Mouse (Mus musculus) embryonic facial prominence, embryonic 12.5 days (tissue): ENCODE results near the gene Rnf152. TPM values are rescaled to one million over a fixed set of nuclear protein-coding genes. Genes with fewer than 3 reads are reported as not detected.

Experiments
- ATAC-seq: fragments of 200-750 bp; cut with Nextera tagmentation; 2 replicates; pipeline ENCODE4 v1.8.0; 2017; ENCODE audit not compliant: insufficient number of reproducible peaks, insufficient read depth, low FRiP score, low TSS enrichment
- H3K27ac ChIP-seq: fragments of 300-500 bp; sonication (generic); 2 replicates; pipeline ENCODE4 v1.5.1; 2016; ENCODE audit warnings: mild to moderate bottlenecking
- H3K27me3 ChIP-seq: fragments of 300-500 bp; sonication (generic); 2 replicates; pipeline ENCODE4 v1.6.1; 2016; ENCODE audit warnings: mild to moderate bottlenecking, moderate library complexity
- H3K36me3 ChIP-seq: fragments of 300-500 bp; sonication (generic); 2 replicates; pipeline ENCODE4 v1.6.1; 2016; ENCODE audit warnings: mild to moderate bottlenecking
- H3K4me1 ChIP-seq: fragments of 300-500 bp; sonication (generic); 2 replicates; pipeline ENCODE4 v1.6.1; 2016
- H3K4me2 ChIP-seq: fragments of 300-500 bp; sonication (generic); replicated peaks from 2 replicates; pipeline ENCODE4 v1.6.1; 2016; ENCODE audit warnings: mild to moderate bottlenecking, moderate library complexity
- H3K4me3 ChIP-seq: fragments of 300-500 bp; sonication (generic); 2 replicates; pipeline ENCODE4 v1.5.1; 2016; ENCODE audit warnings: mild to moderate bottlenecking
- H3K9ac ChIP-seq: fragments of 300-500 bp; sonication (generic); 2 replicates; pipeline ENCODE4 v1.6.1; 2016; ENCODE audit warnings: mild to moderate bottlenecking, moderate library complexity
- H3K9me3 ChIP-seq: fragments of 300-500 bp; sonication (generic); 2 replicates; pipeline ENCODE4 v1.6.1; 2016; ENCODE audit warnings: mild to moderate bottlenecking, moderate library complexity
- WGBS: fragments of 180-500 bp; shearing (Covaris S2); methylation state at CpG from one replicate; pipeline ENCODE4 v1.1.7; 2016; 5-methylcytosine and 5-hydroxymethylcytosine counted together
- polyA plus RNA-seq: library from polyadenylated mRNA; unstranded; fragments of >200 nt; fragmentation: Nextera tagmentation; extraction: Ambion mirVana; gene quantifications from 2 replicates; pipeline ENCODE4 v1.2.1, GENCODE M21; 2016

The Rnf152 gene
- polyA plus RNA-seq, 1 experiment from 2014 or later: 0.93 TPM

- no peak overlapping the region for H3K4me3 ChIP-seq
Measured at GRCm38 (mm10) chr1:105340943-105341342, 15.6 kb downstream of the Rnf152 start.

GRCm38 (mm10) chr1:105337397-105337796 lies 19.1 kb downstream of the Rnf152 start:
- H3K4me2 ChIP-seq: no peak overlapping the region
- H3K27ac ChIP-seq: no peak overlapping the region
- no peak for ATAC-seq
- no peaks in the 10 kb centered on the region for H3K36me3 ChIP-seq
- no peaks in the 10 kb centered on the region for H3K27me3 ChIP-seq
- H3K9ac ChIP-seq: no peak overlapping the region
- H3K4me3 ChIP-seq: no peak overlapping the region
- WGBS: 71% methylated on average over 4 of the region's 4 CpGs
- no peaks in the 10 kb centered on the region for H3K9me3 ChIP-seq
- no peaks in the 10 kb centered on the region for H3K4me1 ChIP-seq

More at GRCm38 (mm10) chr1:105340943-105341342, 15.6 kb downstream of the Rnf152 start:
- H3K4me2 ChIP-seq: no peak overlapping the region
- no peak overlapping the region for H3K9ac ChIP-seq
- no peaks in the 10 kb centered on the region for H3K9me3 ChIP-seq
- H3K27me3 ChIP-seq: no peaks in the 10 kb centered on the region
- no peak for ATAC-seq
- H3K36me3 ChIP-seq: no peaks in the 10 kb centered on the region
- no peak overlapping the region for H3K27ac ChIP-seq
- no peaks in the 10 kb centered on the region for H3K4me1 ChIP-seq

- Histone ChIP-seq H3K27me3 (no peaks in the 10 kb centered on the region), H3K4me2 (no peak overlapping the region)
Measured at GRCm38 (mm10) chr1:105336096-105336495, 20.4 kb downstream of the Rnf152 start.

GRCm38 (mm10) chr1:105332087-105332731 lies 24.3 kb downstream of the Rnf152 start:
- H3K27ac ChIP-seq: no peak overlapping the region
- WGBS: 89% methylated on average over 8 of the region's 8 CpGs
- no peaks in the 10 kb centered on the region for H3K4me1 ChIP-seq
- H3K4me2 ChIP-seq: no peak overlapping the region
- H3K9ac ChIP-seq: no peak overlapping the region
- no peaks in the 10 kb centered on the region for H3K9me3 ChIP-seq
- H3K36me3 ChIP-seq: no peaks in the 10 kb centered on the region
- no peak for ATAC-seq
- H3K4me3 ChIP-seq: no peak overlapping the region
- H3K27me3 ChIP-seq: no peaks in the 10 kb centered on the region

More at GRCm38 (mm10) chr1:105336096-105336495, 20.4 kb downstream of the Rnf152 start:
- ATAC-seq: no peak
- no peaks in the 10 kb centered on the region for H3K9me3 ChIP-seq
- H3K27ac ChIP-seq: no peak overlapping the region
- no peaks in the 10 kb centered on the region for H3K4me1 ChIP-seq
- H3K36me3 ChIP-seq: no peaks in the 10 kb centered on the region
- H3K4me3 ChIP-seq: no peak overlapping the region
- 88% methylated on average over 5 of the region's 5 CpGs for WGBS
- no peak overlapping the region for H3K9ac ChIP-seq

- Histone ChIP-seq H3K9me3 (no peaks in the 10 kb centered on the region), H3K4me2 (no peak overlapping the region), H3K27me3 (no peaks in the 10 kb centered on the region), H3K4me3 (no peak overlapping the region), H3K9ac (no peak overlapping the region), H3K36me3 (no peaks in the 10 kb centered on the region), H3K27ac (no peak overlapping the region), H3K4me1 (no peaks in the 10 kb centered on the region)
- WGBS: 75% methylated on average over 5 of the region's 5 CpGs
- ATAC-seq: no peak
Measured at GRCm38 (mm10) chr1:105331605-105332004, 24.9 kb downstream of the Rnf152 start.

GRCm38 (mm10) chr1:105330581-105331320 lies 25.8 kb downstream of the Rnf152 start:
- Histone ChIP-seq H3K27me3 (no peaks in the 10 kb centered on the region), H3K27ac (no peak overlapping the region), H3K9ac (no peak overlapping the region), H3K4me3 (no peak overlapping the region), H3K4me2 (no peak overlapping the region), H3K4me1 (no peaks in the 10 kb centered on the region), H3K36me3 (no peaks in the 10 kb centered on the region), H3K9me3 (no peaks in the 10 kb centered on the region)
- no peak for ATAC-seq
- 79% methylated on average over 5 of the region's 5 CpGs for WGBS

GRCm38 (mm10) chr1:105327789-105328188 lies 28.7 kb downstream of the Rnf152 start:
- H3K9ac ChIP-seq: no peak overlapping the region
- 100% methylated on average over 1 of the region's 1 CpGs for WGBS
- ATAC-seq: no peak

GRCm38 (mm10) chr1:105324636-105325035 lies 31.9 kb downstream of the Rnf152 start:
- WGBS: 69% methylated on average over 4 of the region's 4 CpGs
- Histone ChIP-seq H3K27me3 (no peaks in the 10 kb centered on the region), H3K4me2 (no peak overlapping the region)

More at GRCm38 (mm10) chr1:105327789-105328188, 28.7 kb downstream of the Rnf152 start:
- Histone ChIP-seq H3K4me1 (no peaks in the 10 kb centered on the region), H3K27me3 (no peaks in the 10 kb centered on the region), H3K36me3 (no peaks in the 10 kb centered on the region), H3K27ac (no peak overlapping the region), H3K9me3 (no peaks in the 10 kb centered on the region), H3K4me3 (no peak overlapping the region), H3K4me2 (no peak overlapping the region)

GRCm38 (mm10) chr1:105314010-105314800 lies 42.3 kb downstream of the Rnf152 start:
- no peak for ATAC-seq
- no peaks in the 10 kb centered on the region for H3K9me3 ChIP-seq
- H3K27ac ChIP-seq: no peak overlapping the region
- H3K9ac ChIP-seq: no peak overlapping the region
- H3K4me3 ChIP-seq: no peak overlapping the region
- no peaks in the 10 kb centered on the region for H3K36me3 ChIP-seq
- H3K27me3 ChIP-seq: no peaks in the 10 kb centered on the region
- 70% methylated on average over 3 of the region's 3 CpGs for WGBS
- peaks cover 8% of the 10 kb centered on the region; the same call in 1 of the 2 replicates for H3K4me1 ChIP-seq
- H3K4me2 ChIP-seq: no peak overlapping the region

More at GRCm38 (mm10) chr1:105324636-105325035, 31.9 kb downstream of the Rnf152 start:
- H3K4me1 ChIP-seq: no peaks in the 10 kb centered on the region
- no peaks in the 10 kb centered on the region for H3K36me3 ChIP-seq
- no peak overlapping the region for H3K27ac ChIP-seq
- ATAC-seq: no peak
- no peak overlapping the region for H3K4me3 ChIP-seq
- no peaks in the 10 kb centered on the region for H3K9me3 ChIP-seq
- H3K9ac ChIP-seq: no peak overlapping the region

- Histone ChIP-seq H3K4me2 (no peak overlapping the region), H3K36me3 (no peaks in the 10 kb centered on the region), H3K9ac (no peak overlapping the region), H3K4me1 (peaks cover 8% of the 10 kb centered on the region; the same call in 1 of the 2 replicates), H3K4me3 (no peak overlapping the region), H3K27me3 (no peaks in the 10 kb centered on the region), H3K27ac (peak overlapping the region; percentile 69; the same call in 1 of the 2 replicates), H3K9me3 (no peaks in the 10 kb centered on the region)
- ATAC-seq: no peak
- 48% methylated on average over 2 of the region's 2 CpGs for WGBS
Measured at GRCm38 (mm10) chr1:105312601-105312901, 44.0 kb downstream of the Rnf152 start.

- H3K36me3 ChIP-seq: no peaks in the 10 kb centered on the region
- H3K4me1 ChIP-seq: peaks cover 8% of the 10 kb centered on the region; the same call in 1 of the 2 replicates
- 87% methylated on average over 1 of the region's 1 CpGs for WGBS
- H3K4me2 ChIP-seq: no peak overlapping the region
- no peak overlapping the region for H3K9ac ChIP-seq
- H3K27me3 ChIP-seq: no peaks in the 10 kb centered on the region
- H3K27ac ChIP-seq: peak overlapping the region; percentile 69; the same call in 1 of the 2 replicates
- H3K9me3 ChIP-seq: no peaks in the 10 kb centered on the region
- H3K4me3 ChIP-seq: no peak overlapping the region
- ATAC-seq: 0 out of 2 replicates have a peak, but pooled peaks have one; percentile 47
Measured at GRCm38 (mm10) chr1:105311899-105312600, 44.5 kb downstream of the Rnf152 start.
